Mouse (Mus musculus) erythroblast, embryonic 14.5 days (primary cell): ENCODE data around the gene Lgmn.

Source experiments
- GATA1 ChIP-seq: IDR thresholded peaks from 2 replicates; pipeline ENCODE4 v1.6.1; 2012; ENCODE audit warnings: low read length, inconsistent platforms, mixed read lengths
- TAL1 ChIP-seq: IDR thresholded peaks from 3 replicates; pipeline ENCODE4 v1.6.1; 2012; ENCODE audit warnings: low read length, inconsistent platforms, mixed read lengths

DNA sequence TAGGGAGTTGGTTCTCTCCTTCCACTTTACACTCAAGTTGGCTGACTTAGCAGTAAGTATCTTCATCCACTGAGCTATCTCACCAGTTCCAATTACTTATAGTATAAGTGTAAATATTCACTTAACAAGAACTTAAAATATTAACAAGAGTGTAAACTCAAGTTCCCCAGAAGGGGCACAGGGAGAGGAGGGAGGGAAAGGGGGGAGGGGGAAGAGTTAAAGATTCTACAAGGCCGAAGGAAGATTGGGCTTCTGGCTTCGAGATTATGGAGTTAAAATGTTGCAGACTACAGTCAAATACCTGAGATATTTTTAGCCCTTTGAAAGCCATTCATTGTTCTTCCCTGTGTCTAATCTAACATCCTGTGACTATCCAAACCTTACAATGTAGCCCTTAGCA is 15.2 kb downstream of the Lgmn start:
- TF ChIP-seq TAL1: no peak
- no peak for TF ChIP-seq GATA1
